Mouse (Mus musculus) CD4-positive, CD25-positive, alpha-beta regulatory T cell, adult 2 months (primary cell): ENCODE data around the gene Btd.

Source experiments
- DNase-seq: peaks from one replicate; pipeline ENCODE4 v3.0.0-alpha.2; 2012; ENCODE audit warnings: low read depth, low spot score

Gene Btd

DNA sequence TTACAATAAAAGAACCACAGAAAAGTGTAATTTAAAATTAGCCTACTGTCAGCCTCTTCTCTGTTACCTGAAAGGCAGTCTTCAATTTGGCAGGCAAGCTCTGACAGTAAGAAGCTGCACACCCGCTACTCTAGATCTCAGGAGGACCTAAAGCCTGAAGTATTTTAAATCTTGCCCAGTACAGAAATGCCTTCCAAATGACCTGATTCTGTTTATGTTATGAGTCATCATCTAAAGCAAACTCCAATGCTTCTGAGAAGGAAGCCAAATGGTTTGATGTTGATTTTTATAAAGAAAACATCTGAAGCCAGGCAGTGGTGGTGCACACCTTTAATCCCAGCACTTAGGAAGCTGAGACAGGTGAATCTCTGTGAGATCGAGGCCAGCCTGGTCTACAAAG is 59.5 kb downstream of the Btd start:
- DNase-seq: no peak

DNA sequence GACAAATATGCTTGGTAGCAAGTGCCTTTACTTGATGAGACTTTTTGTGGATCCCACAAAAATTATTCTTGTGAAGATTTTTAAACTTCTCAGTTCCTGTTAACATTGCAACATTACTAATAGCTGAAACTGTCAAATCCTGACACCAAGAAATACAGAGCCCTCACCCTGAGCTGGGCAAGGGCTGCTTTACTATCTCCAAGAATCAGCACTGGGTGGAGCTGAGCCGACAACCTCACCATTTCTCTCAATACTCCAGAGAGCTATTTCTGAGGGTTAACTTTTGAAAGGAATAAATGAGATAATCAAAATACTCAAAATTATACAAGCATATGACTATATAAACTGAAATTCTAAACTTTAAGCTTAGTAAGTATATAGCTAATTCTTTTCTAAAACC is 68.5 kb downstream of the Btd start:
- no peak for DNase-seq

DNA sequence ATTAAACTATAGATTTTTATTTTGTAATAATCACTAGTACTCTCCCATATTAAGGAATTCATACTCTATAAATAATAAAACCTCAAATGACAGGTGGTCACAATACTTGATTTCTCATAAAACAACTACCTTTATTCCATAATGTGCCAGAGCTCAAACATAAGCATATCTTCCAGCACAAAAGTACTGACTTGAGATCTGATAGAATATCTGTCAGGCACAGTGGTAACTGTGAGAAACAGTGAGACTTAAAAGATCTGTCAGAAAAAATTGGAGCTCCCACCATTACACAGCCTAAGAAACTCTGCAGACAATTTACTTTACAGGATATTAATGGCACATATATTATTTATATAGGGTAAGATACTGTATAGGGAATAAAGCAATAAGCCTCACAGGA is 74.8 kb downstream of the Btd start:
- DNase-seq: no peak

DNA sequence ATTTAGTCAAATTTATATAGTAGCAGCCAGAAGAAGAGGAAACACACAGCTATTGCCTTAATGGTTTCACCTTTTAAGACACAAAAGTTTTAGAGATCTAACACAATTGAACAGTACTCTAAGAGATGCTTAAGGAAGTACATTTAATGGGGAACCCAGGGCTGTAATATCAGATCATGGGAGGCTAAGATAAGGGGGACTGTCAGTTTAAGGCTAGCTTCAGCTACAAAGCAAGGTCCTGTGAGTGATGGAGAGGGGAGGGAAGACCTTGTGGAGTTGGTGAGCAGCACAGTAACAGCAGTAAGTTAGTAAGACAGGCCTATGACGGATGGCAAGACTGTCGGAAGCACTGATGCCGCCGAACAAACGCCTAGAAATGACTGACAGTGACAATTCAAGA is 76.5 kb downstream of the Btd start:
- DNase-seq: no peak
